In the genomic region with DNA sequence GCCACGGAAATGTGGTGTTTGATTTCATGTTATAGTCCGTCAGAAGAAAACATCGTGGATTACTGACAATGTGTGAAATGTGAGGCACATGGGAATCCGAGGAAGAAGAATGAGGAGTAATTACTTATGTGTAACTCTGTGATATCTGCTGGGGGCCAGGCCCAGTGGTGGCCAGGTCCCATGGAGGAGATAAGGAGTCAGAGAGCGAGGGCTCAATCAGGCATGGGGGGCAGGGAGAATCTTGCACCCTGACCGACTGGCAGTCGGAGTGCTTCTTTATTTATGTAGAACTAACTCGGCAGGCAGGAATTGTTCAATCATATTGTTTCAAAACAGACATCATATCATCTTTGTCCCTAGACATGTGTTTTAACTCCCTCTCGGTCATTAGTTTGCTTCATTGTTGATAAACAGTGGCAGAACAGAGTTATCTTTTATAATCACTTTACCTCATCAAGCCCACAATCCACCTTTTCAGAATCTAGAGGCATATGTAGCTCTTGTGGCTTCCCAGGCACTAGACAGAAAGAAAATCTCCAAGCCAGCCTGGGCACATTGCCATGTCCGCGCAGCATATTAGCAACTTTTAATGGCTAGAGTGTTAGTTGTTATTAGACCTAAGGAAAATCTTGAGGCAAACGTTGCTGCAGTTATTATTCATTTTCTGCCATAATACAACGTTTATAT, we compare ENCODE assay signal across 19 mouse cellular contexts. TPM values are rescaled to one million over a fixed set of nuclear protein-coding genes. Genes with fewer than 3 reads are reported as not detected.
DNase-seq lines count a peak whose midpoint lies in the region; ATAC-seq lines count a peak whose summit lies in the region.
"Had no signal": no experiment of that assay in that cellular context is flagged by ENCODE, and none has a peak within 500 bp of the region (broad histone marks: within the 10 kb centered on the region; RNA-seq: fewer than 3 reads in every experiment).

No protein-coding gene starts in this region.

- no peak for ATAC-seq in liver, embryonic 11.5 days (replicated peaks; ENCODE audit: low FRiP score)
- peak; percentile 87 for ATAC-seq in erythroblast, adult 5-6 weeks (replicated peaks; ENCODE audit: low FRiP score, poor library complexity, severe bottlenecking)
- ATAC-seq: forebrain, embryonic 16.5 days; inflammation-experienced regulatory T-cells, adult 6 months had no signal

- H3K4me3 ChIP-seq in liver, embryonic 11.5 days (ENCODE audit: low read depth, low read length), result no peak overlapping the region
- H3K4me3 ChIP-seq: kidney, embryonic 15.5 days; layer of hippocampus, adult 2 months; stomach, embryonic 15.5 days had no signal

- peak; percentile 3 to 5 for DNase-seq in cerebellum, postnatal 14 days
- no peak for DNase-seq in cerebellum, adult 18-20 months
- peak; percentile 49 for DNase-seq in liver
- DNase-seq in liver, embryonic 11.5 days (ENCODE audit: low spot score), result no peak
- DNase-seq in lung, postnatal 36 days, result peak; percentile 5
- no peak for DNase-seq in frontal cortex, postnatal 10 days (ENCODE audit: low spot score in 2 of 2)
- no peak for DNase-seq in layer of hippocampus, postnatal 14 days (ENCODE audit: low spot score in 2 of 2)
- DNase-seq: adrenal gland, adult 2 months; gastrocnemius, postnatal 25 days; midbrain, embryonic 14.5 days; thymus, postnatal 36 days had no signal

- H3K4me2 ChIP-seq in liver, embryonic 11.5 days, result no peak overlapping the region
- H3K4me2 ChIP-seq: kidney, embryonic 15.5 days; stomach, embryonic 15.5 days had no signal

- no peaks in the 10 kb centered on the region for H3K4me1 ChIP-seq in liver, embryonic 11.5 days (replicated peaks; ENCODE audit: control insufficient read depth, insufficient read depth, low read length)
- H3K4me1 ChIP-seq: kidney, embryonic 15.5 days; stomach, embryonic 15.5 days had no signal

- no peaks in the 10 kb centered on the region for H3K9me3 ChIP-seq in liver, embryonic 11.5 days (ENCODE audit: control insufficient read depth, low read length)
- H3K9me3 ChIP-seq: kidney, embryonic 15.5 days; stomach, embryonic 15.5 days had no signal

- WGBS in liver, embryonic 11.5 days, result 59% methylated on average over 13 of the region's 13 CpGs

- no peak overlapping the region for H3K9ac ChIP-seq in liver, embryonic 11.5 days (ENCODE audit: low read depth, low read length)
- H3K9ac ChIP-seq: kidney, embryonic 15.5 days; stomach, embryonic 15.5 days had no signal

- H3K27ac ChIP-seq in liver, embryonic 11.5 days (ENCODE audit: low read depth, low read length), result no peak overlapping the region
- H3K27ac ChIP-seq: kidney, embryonic 15.5 days; layer of hippocampus, adult 2 months; stomach, embryonic 15.5 days had no signal

- no peaks in the 10 kb centered on the region for H3K36me3 ChIP-seq in liver, embryonic 11.5 days (ENCODE audit: control insufficient read depth, insufficient read depth, low read length)
- H3K36me3 ChIP-seq: kidney, embryonic 15.5 days; stomach, embryonic 15.5 days had no signal

- no peaks in the 10 kb centered on the region for H3K27me3 ChIP-seq in liver, embryonic 11.5 days (replicated peaks; ENCODE audit: control insufficient read depth, insufficient read depth, low read length)
- H3K27me3 ChIP-seq: kidney, embryonic 15.5 days; stomach, embryonic 15.5 days had no signal

RNA-seq across cellular contexts. Expression of gene Gnat3, which starts 7.5 kb away (rescaled TPM):
- not detected in 2 replicates for polyA plus RNA-seq in liver, embryonic 11.5 days (2014; fragmentation: Nextera tagmentation; extraction: Ambion mirVana)
- not detected in 2 replicates for total RNA-seq in erythroblast, adult 5-6 weeks (2015; ENCODE audit: low replicate concordance)
- not detected in 2 replicates for total RNA-seq in erythroblast, adult 5-6 weeks (2017; ENCODE audit: low replicate concordance)
- total RNA-seq in layer of hippocampus, postnatal 14 days (2021), result not detected
- total RNA-seq: layer of hippocampus, adult 2 months; liver, adult 2 months had no signal
- polyA plus RNA-seq: adrenal gland, adult 2 months; embryonic facial prominence, embryonic 14.5 days; forebrain, embryonic 16.5 days; inflammation-experienced regulatory T-cells, adult 6 months; kidney, embryonic 15.5 days; liver, adult 2 months; midbrain, embryonic 14.5 days; stomach, embryonic 15.5 days had no signal

Comparison
In these comparisons a context has a peak if more than half of its experiments do, and no peak if none do; other contexts are left out.
1. DNase-seq: peak in cerebellum, postnatal 14 days (2 of 2), liver (single experiment) and lung, postnatal 36 days (single experiment); none in cerebellum, adult 18-20 months (0 of 2), liver, embryonic 11.5 days (single experiment), frontal cortex, postnatal 10 days (0 of 2) and layer of hippocampus, postnatal 14 days (0 of 2).